Mouse (Mus musculus) stomach, embryonic 16.5 days (tissue): ENCODE measurements around the gene En2. TPM values are rescaled to one million over a fixed set of nuclear protein-coding genes. Genes with fewer than 3 reads are reported as not detected.

ENCODE experiments used
- ATAC-seq: fragments of 200-750 bp; cut with Nextera tagmentation; 2 replicates; pipeline ENCODE4 v1.8.0; 2017; ENCODE audit warnings: moderate number of reproducible peaks, moderate TSS enrichment; ENCODE audit not compliant: insufficient read depth, low FRiP score
- H3K27ac ChIP-seq: fragments of 300-500 bp; sonication (generic); 2 replicates; pipeline ENCODE4 v1.5.1; 2014; ENCODE audit warnings: low read length
- H3K27me3 ChIP-seq: fragments of 300-500 bp; sonication (generic); 2 replicates; pipeline ENCODE4 v1.6.1; 2014; ENCODE audit warnings: low read length, control low read depth, mixed read lengths; ENCODE audit not compliant: control insufficient read depth, insufficient read depth
- H3K36me3 ChIP-seq: fragments of 300-500 bp; sonication (generic); 2 replicates; pipeline ENCODE4 v1.6.1; 2014; ENCODE audit warnings: low read length; ENCODE audit not compliant: control insufficient read depth, insufficient read depth
- H3K4me1 ChIP-seq: fragments of 300-500 bp; sonication (generic); 2 replicates; pipeline ENCODE4 v1.6.1; 2014; ENCODE audit warnings: low read length, control low read depth, mixed read lengths; ENCODE audit not compliant: control insufficient read depth, insufficient read depth
- H3K4me2 ChIP-seq: fragments of 300-500 bp; sonication (generic); 2 replicates; pipeline ENCODE4 v1.6.1; 2014; ENCODE audit warnings: low read depth, low read length, mixed read lengths
- H3K4me3 ChIP-seq: fragments of 300-500 bp; sonication (generic); replicated peaks from 2 replicates; pipeline ENCODE4 v1.5.1; 2014; ENCODE audit warnings: mild to moderate bottlenecking, low read length
- H3K9ac ChIP-seq: fragments of 300-500 bp; sonication (generic); 2 replicates; pipeline ENCODE4 v1.6.1; 2014; ENCODE audit warnings: low read length
- H3K9me3 ChIP-seq: fragments of 300-500 bp; sonication (generic); replicated peaks from 2 replicates; pipeline ENCODE4 v1.6.1; 2016; ENCODE audit warnings: low read length, control low read depth; ENCODE audit not compliant: control insufficient read depth
- WGBS: fragments of 180-500 bp; shearing (Covaris S2); extraction: QIAGEN DNeasy Blood & Tissue Kit; methylation state at CpG from one replicate; pipeline ENCODE4 v1.1.7; 2014; 5-methylcytosine and 5-hydroxymethylcytosine counted together
- polyA plus RNA-seq: library from polyadenylated mRNA; unstranded; fragments of >200 nt; fragmentation: Nextera tagmentation; extraction: Ambion mirVana; gene quantifications from 2 replicates; pipeline ENCODE4 v1.2.1, GENCODE M21; 2015

En2 gene
- polyA plus RNA-seq: not detected in 2 replicates

- Histone ChIP-seq H3K4me1 (peaks cover 17% of the 10 kb centered on the region), H3K4me2 (peak within 1 kb of the TSS; percentile 93), H3K9ac (peak within 1 kb of the TSS; percentile 39), H3K36me3 (no peaks in the 10 kb centered on the region), H3K27ac (no peak within 1 kb of the TSS), H3K27me3 (peaks cover 87% of the 10 kb centered on the region), H3K4me3 (peak within 1 kb of the TSS; percentile 52), H3K9me3 (no peaks in the 10 kb centered on the region)
- WGBS: under 1% methylated on average over 89 of the region's 113 CpGs
- peak; percentile 41; the same call in 1 of the 2 replicates for ATAC-seq
Measured at GRCm38 (mm10) chr5:28165358-28166255, at the start of gene En2. En2 (plus strand) TSS chr5:28165694.

- no peaks in the 10 kb centered on the region for H3K9me3 ChIP-seq
- ATAC-seq: no peak
- no peak overlapping the region for H3K4me2 ChIP-seq
- 8% methylated on average over 13 of the region's 13 CpGs for WGBS
- H3K9ac ChIP-seq: no peak overlapping the region
- no peak overlapping the region for H3K4me3 ChIP-seq
- peaks cover 53% of the 10 kb centered on the region for H3K27me3 ChIP-seq
- no peaks in the 10 kb centered on the region for H3K4me1 ChIP-seq
- H3K36me3 ChIP-seq: no peaks in the 10 kb centered on the region
- H3K27ac ChIP-seq: no peak overlapping the region
Measured at GRCm38 (mm10) chr5:28117251-28117880, 48.1 kb upstream of the En2 start.

- 1% methylated on average over 30 of the region's 30 CpGs for WGBS
- H3K4me3 ChIP-seq: peak overlapping the region; percentile 36
- H3K4me1 ChIP-seq: no peaks in the 10 kb centered on the region
- no peaks in the 10 kb centered on the region for H3K36me3 ChIP-seq
- no peaks in the 10 kb centered on the region for H3K9me3 ChIP-seq
- no peak overlapping the region for H3K27ac ChIP-seq
- H3K4me2 ChIP-seq: peak overlapping the region; percentile 42
- H3K27me3 ChIP-seq: peaks cover 56% of the 10 kb centered on the region
- ATAC-seq: no peak
- H3K9ac ChIP-seq: no peak overlapping the region
Measured at GRCm38 (mm10) chr5:28117882-28118530, 47.5 kb upstream of the En2 start.

- no peaks in the 10 kb centered on the region for H3K36me3 ChIP-seq
- H3K4me2 ChIP-seq: peak overlapping the region; percentile 42
- H3K27me3 ChIP-seq: peaks cover 61% of the 10 kb centered on the region
- H3K27ac ChIP-seq: no peak overlapping the region
- H3K4me3 ChIP-seq: peak overlapping the region; percentile 36
- ATAC-seq: no peak
- under 1% methylated on average over 19 of the region's 19 CpGs for WGBS
- no peak overlapping the region for H3K9ac ChIP-seq
- no peaks in the 10 kb centered on the region for H3K9me3 ChIP-seq
- no peaks in the 10 kb centered on the region for H3K4me1 ChIP-seq
Measured at GRCm38 (mm10) chr5:28118531-28118925, 47.0 kb upstream of the En2 start.

GRCm38 (mm10) chr5:28119576-28119975 is 45.9 kb upstream of the En2 start:
- Histone ChIP-seq H3K4me2 (no peak overlapping the region), H3K9ac (no peak overlapping the region), H3K27me3 (peaks cover 69% of the 10 kb centered on the region), H3K4me1 (no peaks in the 10 kb centered on the region), H3K36me3 (no peaks in the 10 kb centered on the region), H3K4me3 (no peak overlapping the region), H3K27ac (no peak overlapping the region), H3K9me3 (no peaks in the 10 kb centered on the region)
- no peak for ATAC-seq
- 19% methylated on average over 3 of the region's 3 CpGs for WGBS

- no peak overlapping the region for H3K9ac ChIP-seq
- H3K4me1 ChIP-seq: no peaks in the 10 kb centered on the region
- H3K27ac ChIP-seq: no peak overlapping the region
- whole genome bisulfite sequencing: 2% methylated on average over 27 of the region's 27 CpGs
- no peak overlapping the region for H3K4me2 ChIP-seq
- H3K27me3 ChIP-seq: peaks cover 86% of the 10 kb centered on the region
- H3K9me3 ChIP-seq: no peaks in the 10 kb centered on the region
- ATAC-seq: peak; percentile 47; the same call in 1 of the 2 replicates
- H3K36me3 ChIP-seq: no peaks in the 10 kb centered on the region
- 0 out of 2 replicates have a peak overlapping the region, but pooled peaks have one; percentile 1 for H3K4me3 ChIP-seq
Measured at GRCm38 (mm10) chr5:28122491-28123454, 42.7 kb upstream of the En2 start.

- Histone ChIP-seq H3K4me2 (no peak overlapping the region), H3K36me3 (no peaks in the 10 kb centered on the region), H3K9me3 (no peaks in the 10 kb centered on the region), H3K4me3 (0 out of 2 replicates have a peak overlapping the region, but pooled peaks have one; percentile 1), H3K9ac (no peak overlapping the region), H3K27ac (no peak overlapping the region), H3K27me3 (peaks cover 85% of the 10 kb centered on the region), H3K4me1 (no peaks in the 10 kb centered on the region)
- 3% methylated on average over 11 of the region's 11 CpGs for WGBS
- ATAC-seq: no peak
Measured at GRCm38 (mm10) chr5:28123455-28123825, 42.1 kb upstream of the En2 start.
